Mouse (Mus musculus) lung, postnatal 10 days (tissue): Measurements from ENCODE around the gene Ccdc60.

Experiments
- DNase-seq: peaks from one replicate; pipeline ENCODE4 v3.0.0; 2021

Gene Ccdc60

DNA sequence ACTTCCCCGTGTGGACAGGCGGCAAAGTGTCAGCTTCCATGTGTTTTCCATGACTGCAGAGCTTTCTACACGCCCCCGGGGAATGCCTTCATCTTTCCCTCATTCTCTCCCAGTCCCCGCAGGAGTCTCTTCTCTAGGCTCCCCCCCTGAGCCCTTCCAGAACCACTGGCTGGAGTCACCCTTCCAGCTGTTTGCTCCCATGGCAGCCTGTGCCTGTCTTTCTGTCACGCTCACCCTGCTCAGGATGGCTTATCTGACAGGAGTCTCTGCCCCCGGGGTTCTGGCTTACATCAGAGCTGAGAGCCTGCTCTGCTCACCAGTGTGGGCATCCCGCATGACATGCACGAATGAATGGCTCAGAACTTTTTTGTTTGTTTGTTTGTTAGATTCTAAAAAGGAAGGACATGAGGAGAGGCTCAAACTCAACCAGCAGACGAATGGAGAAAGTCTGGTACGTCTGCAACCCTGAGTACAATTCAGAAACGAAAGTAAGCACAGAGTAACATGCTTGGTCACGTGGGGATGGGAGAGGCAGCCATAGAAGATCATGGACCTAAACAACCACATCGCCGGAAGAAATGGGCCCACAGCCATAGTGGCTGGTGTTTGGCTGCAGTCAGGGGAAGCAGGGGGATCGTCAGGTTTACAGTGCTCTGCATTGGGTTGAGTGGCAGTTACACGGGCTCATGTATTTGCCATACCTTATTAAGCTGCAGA is 17.1 kb downstream of the Ccdc60 start:
- DNase-seq: no peak

DNA sequence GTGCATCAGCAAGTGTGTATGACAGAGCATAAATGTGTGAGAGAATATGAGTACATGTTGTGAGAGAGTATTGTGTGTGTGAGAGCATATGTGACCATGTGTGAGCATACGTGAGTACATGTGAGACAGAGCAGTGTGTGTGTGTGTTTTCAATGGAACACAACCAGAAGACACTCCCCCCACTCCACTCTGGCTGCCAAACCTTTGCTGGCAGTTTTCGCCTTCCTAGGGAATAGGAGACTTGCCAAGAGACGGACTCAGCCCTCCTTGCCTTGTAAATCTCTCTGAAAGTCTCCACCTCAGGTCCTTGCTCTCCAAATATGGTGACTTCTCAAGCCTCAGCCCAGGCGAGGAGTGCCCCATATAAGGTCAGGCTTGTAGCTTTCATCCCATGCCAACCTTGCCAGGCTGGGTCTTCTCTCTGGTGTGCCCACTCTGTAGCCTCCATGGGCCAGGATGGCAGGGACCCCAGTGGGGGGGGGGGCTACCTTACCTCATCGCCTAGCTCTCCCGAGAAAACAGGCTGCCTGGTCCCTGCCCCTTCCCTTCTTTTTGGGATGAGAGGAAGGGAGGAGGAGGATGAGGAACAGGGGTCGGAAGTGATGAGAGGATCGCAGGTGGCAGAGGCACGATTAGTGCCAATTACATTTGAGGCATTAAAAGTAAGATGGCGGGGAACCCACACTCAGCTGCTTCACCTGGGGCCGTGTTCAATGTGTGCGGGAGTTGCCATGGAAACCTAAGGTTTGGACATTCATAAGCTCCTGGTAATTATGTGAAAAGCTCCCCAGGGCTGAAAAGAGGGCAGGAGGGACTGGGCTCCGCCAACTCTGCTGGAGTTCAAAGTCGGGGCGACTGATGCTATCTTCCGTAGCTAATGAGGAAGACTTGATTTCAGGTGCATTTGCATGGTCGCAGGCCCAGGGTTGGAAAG is 19.3 kb downstream of the Ccdc60 start:
- DNase-seq: no peak

DNA sequence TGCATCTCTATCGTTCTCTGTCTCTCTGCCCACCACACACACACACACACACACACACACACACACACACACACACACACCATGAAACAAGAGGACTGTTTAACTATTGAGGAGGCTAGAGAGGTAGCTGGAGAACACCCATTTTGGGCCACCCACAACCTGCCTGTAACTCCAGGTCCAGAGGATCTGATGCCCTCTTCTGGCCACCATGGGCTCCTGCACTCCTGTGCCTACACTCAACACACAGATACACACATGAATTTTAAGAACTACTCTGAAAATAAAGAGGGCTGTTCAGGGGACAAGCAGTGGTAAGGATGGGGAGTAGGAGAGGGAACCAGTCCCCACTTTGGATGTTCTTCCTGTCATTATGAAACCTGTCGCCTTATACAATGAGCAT is 26.1 kb downstream of the Ccdc60 start:
- DNase-seq: no peak

DNA sequence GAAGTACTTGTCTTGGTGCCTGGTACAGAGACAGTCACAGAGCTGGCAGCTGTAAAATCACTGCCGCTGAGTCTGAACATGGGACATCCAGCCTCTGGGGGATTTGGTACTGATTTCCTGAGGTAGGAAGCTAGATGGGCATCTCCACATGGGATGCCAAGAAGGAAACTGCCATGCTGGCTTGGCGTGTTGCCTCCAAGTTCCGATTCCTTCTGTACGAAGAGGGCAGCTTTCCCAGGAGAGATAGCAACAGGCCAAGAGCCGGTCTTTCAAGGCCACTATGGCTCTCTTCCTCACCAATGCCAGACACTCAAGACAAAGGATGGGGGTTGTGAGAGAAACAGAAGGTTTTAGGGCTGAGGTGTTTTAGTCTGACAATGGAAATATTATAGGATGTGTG is 26.8 kb downstream of the Ccdc60 start:
- DNase-seq: peak; percentile 13

DNA sequence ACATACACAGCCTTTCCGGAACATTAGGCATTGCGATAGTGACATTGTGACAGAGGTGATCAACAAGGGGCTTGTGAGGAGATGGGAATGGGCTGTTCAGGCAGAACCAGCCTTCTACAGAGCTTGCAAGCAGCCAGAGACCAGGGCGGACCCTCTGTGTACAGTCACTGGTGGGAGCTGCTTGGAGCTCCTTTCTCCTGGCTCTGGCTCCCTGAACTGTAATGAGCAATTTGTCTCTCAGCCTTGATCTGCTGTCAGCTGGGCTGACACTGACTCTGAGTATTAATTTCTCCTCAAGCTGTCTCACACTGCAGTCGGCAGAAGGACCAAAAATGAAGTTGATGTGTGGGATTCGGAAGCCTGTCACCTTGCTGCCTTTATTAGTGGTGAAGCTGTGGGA is 28.4 kb downstream of the Ccdc60 start:
- DNase-seq: no peak

DNA sequence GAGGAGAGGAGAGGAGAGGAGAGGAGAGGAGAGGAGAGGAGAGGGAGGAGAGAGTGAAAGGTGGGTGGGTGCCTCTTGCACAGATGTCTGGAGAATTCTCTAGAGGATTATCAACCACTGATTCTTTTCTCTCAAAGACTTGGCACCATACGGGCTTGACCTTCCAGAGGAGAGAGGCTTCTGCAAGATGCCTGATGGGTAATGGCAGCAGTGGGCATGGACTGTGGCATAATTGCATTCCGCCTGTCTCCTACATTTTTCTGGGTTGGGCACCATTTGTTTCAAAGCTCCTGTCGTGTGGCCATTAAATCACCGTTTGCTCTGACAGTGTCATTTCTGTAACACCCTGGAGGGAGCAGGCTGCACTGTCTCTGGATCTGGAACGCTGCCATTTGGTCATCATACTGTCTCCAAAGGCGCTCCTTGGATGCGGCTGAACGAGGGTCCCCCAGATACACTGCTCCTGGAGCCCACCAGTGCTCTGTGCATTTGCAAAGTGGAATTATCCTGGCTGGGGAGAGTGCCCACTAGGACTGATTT is 30.4 kb downstream of the Ccdc60 start:
- DNase-seq: no peak

DNA sequence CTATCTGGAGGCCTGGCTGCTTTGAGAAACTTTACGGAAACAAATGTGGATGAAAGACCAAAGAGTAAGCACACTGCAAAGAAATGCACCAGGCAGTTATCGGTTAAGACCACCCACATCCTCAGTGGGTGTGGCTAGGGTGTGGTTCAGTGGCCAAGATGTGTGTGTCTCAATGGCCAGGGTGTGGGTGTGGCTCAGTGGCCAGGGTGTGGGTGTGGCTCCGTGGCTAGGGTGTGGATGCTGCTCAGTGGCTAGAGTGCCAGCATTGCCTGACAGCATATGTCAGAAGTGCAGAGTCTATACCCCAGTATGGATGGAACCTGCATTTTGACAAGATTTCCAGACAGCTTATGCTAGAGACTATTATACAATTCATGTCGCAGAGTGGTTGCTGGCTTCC is 34.9 kb downstream of the Ccdc60 start:
- no peak for DNase-seq

DNA sequence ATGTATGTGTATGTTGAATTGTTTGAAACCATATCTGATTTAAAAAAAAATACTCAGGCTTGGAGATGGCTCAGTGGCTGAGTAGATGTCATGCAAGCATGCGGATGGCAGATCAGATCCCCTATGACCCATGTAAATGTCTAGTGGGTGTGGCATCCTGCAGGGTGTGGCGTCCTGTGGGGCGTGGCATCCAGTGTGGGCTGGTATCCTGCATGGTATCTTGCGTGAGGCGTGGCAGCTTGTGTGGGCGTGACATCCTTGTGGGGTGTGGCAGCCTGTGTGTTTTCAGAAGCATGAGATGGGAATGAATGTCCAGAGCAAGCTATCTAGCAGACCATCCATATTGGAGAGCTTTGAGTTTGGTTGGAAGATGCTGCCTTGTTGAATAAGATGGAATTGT is 36.6 kb downstream of the Ccdc60 start:
- DNase-seq: peak; percentile 35

DNA sequence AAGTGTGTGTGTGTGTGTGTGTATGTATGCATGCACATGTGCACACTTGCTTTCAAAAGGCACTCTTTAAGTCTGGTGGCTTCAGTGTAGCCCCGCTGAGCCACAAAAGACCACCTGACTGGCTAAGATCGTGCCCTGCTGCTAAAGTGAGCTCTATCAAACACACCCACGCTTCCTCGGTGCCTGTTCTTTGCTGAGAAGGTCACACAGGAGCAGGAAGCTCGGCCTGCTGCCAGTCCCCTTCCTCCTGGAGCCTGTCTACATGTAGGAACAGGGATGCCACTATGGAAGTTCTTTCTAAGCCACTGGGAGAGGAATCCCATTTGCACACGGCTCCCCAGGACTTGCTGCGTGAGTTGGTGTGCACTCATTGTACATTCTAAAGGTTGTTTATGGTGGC is 42.1 kb downstream of the Ccdc60 start:
- peak; percentile 49 for DNase-seq

DNA sequence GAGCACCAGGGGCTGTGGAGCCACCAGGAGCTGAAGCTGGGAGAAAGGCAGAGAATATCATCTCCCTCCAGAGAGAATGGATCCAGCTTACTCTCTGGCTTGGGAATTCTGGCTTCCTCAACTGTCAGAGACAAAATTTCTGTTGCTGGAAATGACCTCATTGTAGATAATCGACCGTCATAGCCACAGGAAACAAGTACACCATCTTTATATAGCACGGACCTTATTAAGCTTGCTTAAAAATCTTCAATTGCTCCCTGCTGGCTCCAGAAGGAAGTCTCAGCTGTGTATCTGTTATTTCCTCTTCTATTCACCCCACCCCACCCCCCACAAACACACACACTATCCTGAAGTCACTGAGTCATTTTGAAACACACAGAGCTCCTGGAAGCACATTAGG is 44.3 kb downstream of the Ccdc60 start:
- peak; percentile 22 for DNase-seq

DNA sequence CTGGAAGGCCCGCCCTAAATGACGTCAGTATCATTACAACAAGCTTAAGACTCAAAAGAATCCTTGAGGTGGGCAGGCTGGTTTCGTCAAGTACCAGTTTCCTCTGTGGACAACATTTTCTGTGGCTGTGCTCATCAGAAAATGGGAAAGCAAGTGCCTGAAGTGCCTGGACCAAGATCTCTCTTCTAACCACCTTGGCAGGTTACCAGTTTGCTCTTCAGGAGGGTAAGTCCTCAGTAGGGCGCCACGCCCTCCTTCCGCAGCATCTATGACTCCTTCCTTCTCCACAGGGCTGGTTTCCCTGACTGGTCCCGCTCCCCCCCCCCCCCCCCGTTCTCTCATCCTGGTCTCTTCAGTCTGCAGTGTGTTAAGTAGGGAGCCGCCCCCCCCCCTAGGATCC is 45.2 kb downstream of the Ccdc60 start:
- no peak for DNase-seq

DNA sequence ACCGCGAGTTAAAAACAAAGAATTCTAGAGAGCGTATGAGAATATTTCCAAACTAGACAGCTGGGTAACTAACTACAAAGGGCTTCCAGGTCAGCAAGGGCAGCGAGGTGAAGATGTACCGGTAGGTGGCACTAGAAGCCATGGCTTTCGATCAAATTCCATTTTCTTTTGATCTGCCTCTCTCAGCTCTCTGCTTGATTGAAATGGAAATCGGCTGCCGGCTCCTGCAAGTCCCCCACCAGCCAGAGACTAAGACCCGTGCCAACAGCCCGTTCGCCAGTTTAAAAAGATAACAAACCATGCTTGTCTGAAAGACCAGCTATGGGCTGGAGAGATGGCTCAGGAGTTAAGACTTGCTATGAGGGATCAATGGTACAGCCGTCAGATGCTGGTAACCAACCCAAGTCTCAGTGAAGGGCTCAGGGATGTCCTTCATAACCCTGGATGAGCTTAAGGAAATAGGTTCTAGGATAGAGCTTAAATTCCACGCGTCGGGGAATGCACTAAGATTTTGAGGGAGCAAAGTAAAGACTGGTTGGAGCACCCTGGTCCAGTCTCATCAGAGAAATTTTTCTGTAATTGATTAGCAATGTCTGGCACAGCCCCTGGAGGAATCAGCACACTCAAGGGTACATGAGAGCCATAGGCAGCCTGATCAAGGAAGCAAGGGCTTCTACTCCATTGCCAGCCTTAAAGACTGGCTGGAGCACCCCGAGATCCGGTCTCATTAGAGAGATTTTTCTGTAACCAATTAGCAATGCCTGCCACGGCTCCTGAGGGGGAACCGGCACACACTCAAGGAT is 56.7 kb downstream of the Ccdc60 start:
- DNase-seq: peak; percentile 71

DNA sequence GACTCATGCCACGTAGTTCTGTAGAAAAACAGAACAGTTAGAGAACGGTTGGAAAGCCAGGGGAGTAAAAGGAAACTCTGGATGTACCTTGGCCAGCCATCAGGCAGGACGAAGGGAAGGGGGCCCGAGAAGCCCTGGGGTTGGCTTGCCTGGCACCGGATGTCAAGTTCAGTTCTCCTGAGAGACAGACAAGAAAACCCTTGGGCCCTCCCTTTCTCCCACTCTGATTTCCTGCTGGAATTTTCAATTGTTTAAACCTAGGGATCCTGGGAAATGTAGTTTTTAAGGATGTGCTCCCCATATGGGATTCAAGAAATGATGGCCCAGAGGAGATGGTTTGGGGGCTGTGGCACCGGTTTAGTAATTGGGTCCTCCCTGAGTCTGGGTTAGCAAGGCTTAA is 60.4 kb downstream of the Ccdc60 start:
- DNase-seq: no peak

DNA sequence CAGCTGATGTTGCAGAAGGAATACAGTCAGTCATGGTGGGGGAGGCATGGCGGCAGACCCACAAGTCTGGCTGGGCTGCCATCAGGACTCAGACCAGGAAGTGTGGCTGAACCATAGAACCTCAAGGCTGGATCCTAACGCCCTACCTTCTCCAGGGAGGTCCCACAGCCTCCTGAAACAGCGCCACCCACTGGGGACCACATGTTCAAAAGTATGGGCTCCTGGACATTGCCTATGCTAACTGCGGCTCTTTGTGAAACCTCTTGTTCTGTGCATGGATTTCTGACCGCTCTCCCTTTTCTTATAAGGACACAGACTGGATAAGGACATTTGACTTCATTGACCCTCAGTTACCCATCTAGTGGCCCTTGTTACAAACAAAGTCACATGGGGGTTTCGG is 64.8 kb downstream of the Ccdc60 start:
- no peak for DNase-seq

DNA sequence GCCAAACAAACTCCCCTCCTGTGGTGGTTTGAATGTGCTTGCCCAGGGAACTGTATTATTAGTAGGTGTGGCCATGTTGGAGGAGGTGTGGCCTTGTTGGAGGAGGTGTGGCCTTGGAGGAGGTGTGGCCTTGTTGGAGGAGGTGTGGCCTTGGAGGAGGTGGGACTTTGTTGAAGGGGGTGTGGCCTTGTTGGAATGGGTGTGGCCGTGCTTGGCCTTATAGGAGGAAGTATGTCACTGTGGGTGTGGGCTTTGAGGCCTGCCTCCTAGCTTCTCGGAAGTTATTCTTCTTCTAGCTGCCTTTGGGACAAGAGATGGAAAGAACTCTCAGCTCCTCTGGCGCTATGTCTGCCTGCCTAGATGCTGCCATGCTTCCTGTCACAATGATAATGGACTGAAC is 66.9 kb downstream of the Ccdc60 start:
- no peak for DNase-seq

DNA sequence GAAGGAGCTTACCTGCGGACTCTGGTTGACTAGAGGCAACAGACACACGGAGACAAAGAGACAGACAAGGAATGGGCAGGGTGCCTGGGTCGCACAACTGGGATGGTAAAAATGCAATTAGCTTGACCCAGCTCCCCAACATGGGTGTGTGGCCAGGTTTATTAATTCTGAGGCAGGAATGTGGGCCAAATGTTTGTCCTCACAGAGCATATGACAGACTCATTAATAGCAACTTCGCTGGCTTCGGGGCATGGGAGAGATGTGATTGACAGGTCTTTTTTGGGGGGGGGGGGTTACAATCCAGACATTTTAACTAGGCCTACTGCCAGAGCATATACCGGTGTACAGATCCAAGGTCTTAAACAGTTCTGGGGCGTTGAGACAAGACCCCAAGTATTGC is 69.5 kb downstream of the Ccdc60 start:
- no peak for DNase-seq

DNA sequence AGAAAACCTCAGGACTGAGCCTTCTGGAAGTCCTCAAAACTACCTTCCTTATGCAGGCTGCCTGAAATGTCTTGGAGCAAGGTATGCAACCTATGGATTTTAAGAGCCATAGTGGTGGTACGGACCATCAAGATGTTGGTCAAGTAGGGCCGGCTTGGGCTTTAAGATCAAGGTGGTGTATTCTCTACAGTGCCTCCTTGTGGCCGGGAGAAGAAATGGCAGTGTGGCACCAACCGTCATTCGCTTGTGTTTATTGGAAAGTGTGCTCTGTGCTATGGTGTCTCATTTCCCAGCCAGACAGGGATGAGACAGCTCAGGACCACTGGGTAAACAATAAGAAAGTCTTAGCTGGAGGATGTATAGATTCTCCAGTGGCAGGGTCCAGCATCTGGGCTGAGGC is 76.1 kb downstream of the Ccdc60 start:
- DNase-seq: no peak

DNA sequence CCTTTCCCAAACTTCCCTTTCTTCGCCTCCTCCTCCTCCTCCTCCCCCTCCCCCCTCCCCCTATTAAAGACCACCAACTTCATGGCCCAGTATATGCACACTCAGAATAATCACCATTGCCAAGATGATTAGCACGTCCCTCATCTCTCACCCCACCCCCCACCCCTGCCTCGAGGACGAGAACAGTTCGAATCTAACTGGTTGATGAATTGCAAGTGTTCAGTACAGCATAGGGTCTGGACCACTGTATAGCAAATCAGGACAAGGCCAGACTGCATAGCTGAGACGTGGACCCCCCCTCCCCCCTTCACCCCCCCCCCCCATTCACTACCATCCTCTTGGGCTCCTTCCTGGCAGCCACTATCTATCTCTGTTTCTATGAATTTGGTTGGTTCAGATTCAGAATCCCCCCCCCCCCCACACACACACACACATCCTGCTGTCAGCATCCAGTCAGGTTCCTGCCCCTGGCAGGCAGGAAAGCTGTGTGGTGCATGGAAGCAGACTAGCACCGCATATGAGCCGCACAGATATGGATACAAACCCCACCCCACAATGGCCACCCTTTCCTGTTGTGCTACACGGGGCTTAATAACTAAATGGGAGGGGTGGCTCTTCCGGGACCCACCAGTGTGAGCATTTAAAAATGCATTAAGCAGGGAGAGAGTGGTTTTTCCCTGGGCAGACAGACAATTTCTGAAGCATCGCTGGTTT is 79.2 kb downstream of the Ccdc60 start:
- DNase-seq: peak; percentile 15

DNA sequence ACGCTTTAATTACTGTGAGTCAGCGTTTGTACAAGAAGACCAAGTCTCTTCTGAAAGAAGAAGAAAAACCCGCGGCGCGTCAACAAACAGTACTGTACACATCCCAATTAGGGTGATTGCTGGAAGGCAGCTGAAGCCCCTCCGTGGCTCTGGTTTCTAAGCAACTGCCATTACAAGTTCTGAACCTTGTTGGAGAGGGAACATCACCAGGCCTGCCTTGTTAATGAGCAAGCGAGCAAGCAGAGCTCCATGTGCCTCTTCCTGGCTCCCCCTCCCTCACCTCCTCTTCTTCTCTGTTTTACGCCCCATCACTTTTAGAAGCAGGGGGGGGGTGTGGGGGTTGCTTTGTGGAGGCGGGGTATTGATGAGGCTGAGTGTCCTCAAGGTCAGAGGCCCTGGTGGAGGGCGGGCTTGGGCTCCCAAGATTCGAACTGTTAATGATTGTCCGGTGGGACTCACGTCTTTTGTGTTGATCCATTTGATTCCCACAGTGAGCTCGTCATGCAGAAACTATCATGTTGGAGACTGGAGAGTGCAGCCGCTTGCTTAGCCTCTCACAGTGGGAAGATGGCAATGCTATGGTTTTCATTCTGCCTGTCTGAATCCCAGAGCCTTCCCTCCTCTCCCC is 79.9 kb downstream of the Ccdc60 start:
- DNase-seq: no peak

DNA sequence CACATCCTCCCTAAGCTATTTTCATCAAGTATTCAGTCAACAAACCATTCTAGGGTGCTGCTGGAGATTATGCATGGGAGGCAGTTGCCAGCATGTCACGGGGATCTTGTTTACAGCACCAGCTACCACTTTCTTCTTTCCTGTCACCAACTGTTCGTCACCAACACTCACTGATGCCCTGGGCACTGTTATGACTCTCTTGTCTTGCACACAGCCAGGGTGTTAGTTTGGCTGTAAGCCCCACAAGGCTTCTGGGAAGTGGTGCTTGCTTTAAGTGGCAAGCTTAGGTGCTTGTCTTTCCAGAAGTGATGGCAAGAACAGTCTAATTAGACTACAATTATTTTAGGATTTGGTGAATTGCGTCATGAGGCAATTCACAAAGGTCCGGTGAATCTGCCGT is 86.1 kb downstream of the Ccdc60 start:
- no peak for DNase-seq

DNA sequence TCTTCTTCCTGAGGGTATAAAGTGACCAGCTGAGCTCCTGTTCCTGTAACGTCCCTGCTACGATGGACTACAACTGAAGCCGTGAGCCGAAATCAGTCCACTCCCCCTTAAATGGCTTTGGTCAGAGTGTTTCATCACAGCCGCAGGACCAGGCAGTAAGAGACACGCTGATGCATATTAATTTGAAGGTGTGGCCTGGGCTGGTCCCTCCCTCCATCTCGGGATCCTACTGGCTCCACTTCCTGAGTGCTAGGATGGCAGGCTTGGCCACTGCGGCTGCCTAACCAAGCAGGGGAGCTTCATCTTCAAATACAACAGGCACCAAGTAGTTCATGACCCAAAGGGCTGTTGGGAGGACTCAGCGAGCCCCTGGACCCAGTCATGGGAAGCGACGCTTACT is 94.3 kb downstream of the Ccdc60 start:
- DNase-seq: no peak

DNA sequence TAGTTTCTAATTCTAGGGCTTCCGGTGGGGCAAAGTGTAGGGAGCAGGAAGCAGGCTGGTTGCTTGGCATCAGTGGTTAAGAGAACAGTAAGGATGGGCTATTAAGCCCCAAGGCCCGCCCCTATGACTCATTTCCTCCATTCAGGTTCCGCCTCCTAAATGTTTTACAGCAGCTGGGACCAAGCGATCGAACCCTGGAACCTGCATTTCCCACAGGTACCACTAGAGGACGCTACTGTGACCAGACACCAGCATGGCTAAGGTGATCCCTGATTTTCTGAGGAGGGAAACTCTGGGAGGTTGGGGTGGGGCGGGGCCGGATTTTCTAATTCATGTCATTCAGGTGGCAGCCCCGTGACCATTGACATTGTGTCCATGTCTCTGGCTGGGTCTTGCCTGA is 96.1 kb downstream of the Ccdc60 start:
- DNase-seq: no peak
